Mouse (Mus musculus) liver, embryonic 11.5 days (tissue): ENCODE data around the gene Igsf8. TPM values are rescaled to one million over a fixed set of nuclear protein-coding genes. Genes with fewer than 3 reads are reported as not detected.

Experiments used
- ATAC-seq: fragments of 200-750 bp; cut with Nextera tagmentation; replicated peaks from 2 replicates; pipeline ENCODE4 v1.8.0; 2017; ENCODE audit warnings: moderate number of reproducible peaks, mild to moderate bottlenecking, moderate TSS enrichment, moderate library complexity; ENCODE audit not compliant: low FRiP score
- DNase-seq: peaks from one replicate; pipeline ENCODE4 v3.0.0-alpha.2; 2017; ENCODE audit warnings: low spot score
- H3K27ac ChIP-seq: fragments of 300-500 bp; sonication (generic); 2 replicates; pipeline ENCODE4 v1.5.1; 2014; ENCODE audit warnings: mild to moderate bottlenecking, low read depth, low read length, control low read depth
- H3K27me3 ChIP-seq: fragments of 300-500 bp; sonication (generic); replicated peaks from 2 replicates; pipeline ENCODE4 v1.6.1; 2014; ENCODE audit warnings: low read length, mixed read lengths; ENCODE audit not compliant: control insufficient read depth, insufficient read depth
- H3K36me3 ChIP-seq: fragments of 300-500 bp; sonication (generic); 2 replicates; pipeline ENCODE4 v1.6.1; 2014; ENCODE audit warnings: mild to moderate bottlenecking, low read length, moderate library complexity, mixed read lengths; ENCODE audit not compliant: control insufficient read depth, insufficient read depth
- H3K4me1 ChIP-seq: fragments of 300-500 bp; sonication (generic); replicated peaks from 2 replicates; pipeline ENCODE4 v1.6.1; 2014; ENCODE audit warnings: low read length, mixed read lengths; ENCODE audit not compliant: control insufficient read depth, insufficient read depth
- H3K4me2 ChIP-seq: fragments of 300-500 bp; sonication (generic); 2 replicates; pipeline ENCODE4 v1.6.1; 2014; ENCODE audit warnings: mild to moderate bottlenecking, control low read depth, moderate library complexity
- H3K4me3 ChIP-seq: fragments of 300-500 bp; sonication (generic); 2 replicates; pipeline ENCODE4 v1.5.1; 2014; ENCODE audit warnings: low read depth, low read length, control low read depth
- H3K9ac ChIP-seq: fragments of 300-500 bp; sonication (generic); 2 replicates; pipeline ENCODE4 v1.6.1; 2014; ENCODE audit warnings: low read depth, low read length, control low read depth
- H3K9me3 ChIP-seq: fragments of 300-500 bp; sonication (generic); 2 replicates; pipeline ENCODE4 v1.6.1; 2016; ENCODE audit warnings: low read length, inconsistent platforms, mixed read lengths; ENCODE audit not compliant: control insufficient read depth
- WGBS: fragments of 180-500 bp; shearing (Covaris S2); extraction: QIAGEN DNeasy Blood & Tissue Kit; methylation state at CpG from one replicate; pipeline ENCODE4 v1.1.7; 2014; 5-methylcytosine and 5-hydroxymethylcytosine counted together
- polyA plus RNA-seq: library from polyadenylated mRNA; unstranded; fragments of >200 nt; fragmentation: Nextera tagmentation; extraction: Ambion mirVana; gene quantifications from 2 replicates; pipeline ENCODE4 v1.2.1, GENCODE M21; 2014

Igsf8 gene
- polyA plus RNA-seq, result 32.9 and 33.9 TPM in 2 replicates

DNA sequence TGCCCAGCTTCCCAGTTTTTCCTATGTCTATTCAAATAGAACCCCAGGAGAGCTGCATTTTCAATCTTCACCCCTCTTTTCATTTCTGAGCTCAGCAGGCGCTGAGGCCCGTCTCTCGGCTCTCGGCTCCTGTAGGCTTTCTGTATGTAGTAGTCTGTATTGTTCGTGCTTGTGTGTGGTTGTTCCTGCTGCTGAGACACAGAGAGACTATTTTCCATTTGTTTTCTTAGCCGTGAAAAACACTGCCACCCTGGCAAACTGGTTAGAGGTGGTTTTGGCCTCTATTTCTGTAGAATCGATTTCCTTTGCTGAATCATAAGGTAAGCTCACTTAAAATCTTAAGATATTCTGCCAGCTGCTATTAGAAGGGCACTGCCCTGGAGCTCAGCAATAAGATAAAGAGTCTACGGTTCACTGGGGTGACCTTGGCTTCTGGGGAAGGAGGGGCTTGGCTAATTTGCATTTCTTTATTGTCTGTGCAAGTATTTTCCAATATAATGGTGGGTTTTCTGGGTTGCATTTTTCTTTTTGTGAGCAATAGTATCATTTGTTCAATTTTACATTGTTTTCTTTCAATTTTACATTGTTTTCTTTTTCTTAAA lies at the start of gene Igsf8:
TSS of gene Igsf8 (plus strand) at position 165 of the 602 bp plus-strand sequence.
- Histone ChIP-seq H3K27ac (no peak within 1 kb of the TSS), H3K9ac (no peak within 1 kb of the TSS), H3K4me2 (no peak within 1 kb of the TSS), H3K4me3 (no peak within 1 kb of the TSS), H3K27me3 (no peaks in the 10 kb centered on the region), H3K36me3 (no peaks in the 10 kb centered on the region), H3K9me3 (no peaks in the 10 kb centered on the region), H3K4me1 (no peaks in the 10 kb centered on the region)
- DNase-seq (no peak), ATAC-seq (no peak)
- 76% methylated on average over 8 of the region's 8 CpGs for WGBS

DNA sequence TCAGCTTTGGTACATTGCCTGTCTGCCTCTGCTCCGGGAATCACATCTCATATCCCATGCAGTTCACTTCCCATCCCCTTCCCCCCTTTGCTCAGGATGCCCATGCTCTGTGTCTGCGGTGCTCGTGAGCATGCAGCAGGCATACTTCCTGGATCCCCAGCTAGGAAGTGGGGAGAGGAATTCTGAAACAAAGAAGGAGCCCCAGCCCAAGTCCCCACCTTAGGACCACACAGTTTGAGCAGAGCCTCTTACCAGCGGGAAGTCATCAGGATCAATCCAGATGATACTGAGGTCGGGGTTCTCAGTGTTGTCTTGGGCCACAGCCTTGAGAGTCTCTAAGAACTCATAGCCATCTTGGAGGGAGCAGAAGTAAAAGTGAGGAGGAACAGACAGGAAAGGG lies 48.7 kb upstream of the Igsf8 start:
- Histone ChIP-seq H3K36me3 (no peaks in the 10 kb centered on the region), H3K4me3 (no peak overlapping the region), H3K27me3 (no peaks in the 10 kb centered on the region), H3K9me3 (no peaks in the 10 kb centered on the region), H3K27ac (no peak overlapping the region), H3K4me1 (peaks cover 3% of the 10 kb centered on the region), H3K4me2 (no peak overlapping the region), H3K9ac (no peak overlapping the region)
- WGBS, result 50% methylated on average over 5 of the region's 5 CpGs
- DNase-seq (no peak), ATAC-seq (no peak)

GRCm38 (mm10) chr1:172213771-172214170 lies 47.7 kb upstream of the Igsf8 start:
- WGBS, result 79% methylated on average over 4 of the region's 4 CpGs
- DNase-seq (no peak), ATAC-seq (no peak)
- no peak overlapping the region for H3K4me2 ChIP-seq
- H3K27ac ChIP-seq, result no peak overlapping the region
- peaks cover 3% of the 10 kb centered on the region for H3K4me1 ChIP-seq
- H3K4me3 ChIP-seq, result no peak overlapping the region
- no peaks in the 10 kb centered on the region for H3K9me3 ChIP-seq
- no peaks in the 10 kb centered on the region for H3K27me3 ChIP-seq
- no peaks in the 10 kb centered on the region for H3K36me3 ChIP-seq
- no peak overlapping the region for H3K9ac ChIP-seq

DNA sequence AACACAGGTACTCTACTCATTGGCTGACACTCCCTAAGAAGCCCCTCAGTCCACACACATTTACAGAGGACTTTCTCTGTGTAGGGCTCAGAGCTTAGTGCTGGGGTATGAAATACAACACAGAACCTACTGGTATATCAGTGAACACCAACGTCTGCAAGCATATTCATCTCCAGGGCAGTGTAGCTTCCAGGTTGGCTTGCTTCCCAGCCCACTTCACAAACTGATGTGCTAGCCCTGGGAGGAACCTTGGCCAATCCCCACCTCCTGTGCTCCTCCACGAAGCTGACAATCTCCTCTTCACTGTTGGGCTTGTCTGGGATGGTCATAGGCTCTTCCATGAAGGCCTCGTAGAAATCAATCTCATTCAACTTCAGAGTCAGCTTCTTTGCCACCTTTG lies 46.7 kb upstream of the Igsf8 start:
- no peak overlapping the region for H3K9ac ChIP-seq
- no peak overlapping the region for H3K4me2 ChIP-seq
- no peaks in the 10 kb centered on the region for H3K36me3 ChIP-seq
- no peaks in the 10 kb centered on the region for H3K9me3 ChIP-seq
- ATAC-seq, result no peak
- DNase-seq, result no peak
- no peak overlapping the region for H3K4me3 ChIP-seq
- no peak overlapping the region for H3K27ac ChIP-seq
- H3K27me3 ChIP-seq, result no peaks in the 10 kb centered on the region
- H3K4me1 ChIP-seq, result peaks cover 3% of the 10 kb centered on the region
- 63% methylated on average over 3 of the region's 3 CpGs for WGBS

DNA sequence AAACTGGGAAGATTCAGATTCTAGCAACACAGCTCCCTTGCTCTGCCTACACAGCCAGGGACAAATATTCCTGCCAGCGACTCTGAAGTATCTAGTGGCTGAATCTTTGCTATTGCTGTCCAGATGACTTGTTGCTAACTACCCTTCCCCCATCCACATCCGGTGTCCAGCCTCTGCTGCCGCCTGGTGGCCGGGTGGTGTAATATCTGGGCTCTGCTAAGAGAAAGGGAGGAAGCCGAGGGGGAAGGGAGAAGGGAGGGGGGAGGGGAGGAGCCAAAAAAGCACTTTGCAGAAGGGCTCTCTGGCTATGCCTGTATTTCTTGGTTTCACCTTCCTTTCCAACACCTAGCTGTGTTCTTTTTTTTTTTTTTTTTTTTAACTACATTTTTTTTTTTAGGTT lies 44.3 kb upstream of the Igsf8 start:
- no peaks in the 10 kb centered on the region for H3K27me3 ChIP-seq
- no peaks in the 10 kb centered on the region for H3K9me3 ChIP-seq
- no peaks in the 10 kb centered on the region for H3K36me3 ChIP-seq
- H3K4me3 ChIP-seq, result peak overlapping the region; percentile 27; the same call in 1 of the 2 replicates
- H3K4me2 ChIP-seq, result peak overlapping the region; percentile 55
- DNase-seq, result peak; percentile 92
- ATAC-seq, result peak; percentile 82
- peak overlapping the region; percentile 38; the same call in 1 of the 2 replicates for H3K27ac ChIP-seq
- H3K9ac ChIP-seq, result peak overlapping the region; percentile 38; the same call in 1 of the 2 replicates
- WGBS, result under 1% methylated on average over 5 of the region's 5 CpGs
- peaks cover 3% of the 10 kb centered on the region for H3K4me1 ChIP-seq

DNA sequence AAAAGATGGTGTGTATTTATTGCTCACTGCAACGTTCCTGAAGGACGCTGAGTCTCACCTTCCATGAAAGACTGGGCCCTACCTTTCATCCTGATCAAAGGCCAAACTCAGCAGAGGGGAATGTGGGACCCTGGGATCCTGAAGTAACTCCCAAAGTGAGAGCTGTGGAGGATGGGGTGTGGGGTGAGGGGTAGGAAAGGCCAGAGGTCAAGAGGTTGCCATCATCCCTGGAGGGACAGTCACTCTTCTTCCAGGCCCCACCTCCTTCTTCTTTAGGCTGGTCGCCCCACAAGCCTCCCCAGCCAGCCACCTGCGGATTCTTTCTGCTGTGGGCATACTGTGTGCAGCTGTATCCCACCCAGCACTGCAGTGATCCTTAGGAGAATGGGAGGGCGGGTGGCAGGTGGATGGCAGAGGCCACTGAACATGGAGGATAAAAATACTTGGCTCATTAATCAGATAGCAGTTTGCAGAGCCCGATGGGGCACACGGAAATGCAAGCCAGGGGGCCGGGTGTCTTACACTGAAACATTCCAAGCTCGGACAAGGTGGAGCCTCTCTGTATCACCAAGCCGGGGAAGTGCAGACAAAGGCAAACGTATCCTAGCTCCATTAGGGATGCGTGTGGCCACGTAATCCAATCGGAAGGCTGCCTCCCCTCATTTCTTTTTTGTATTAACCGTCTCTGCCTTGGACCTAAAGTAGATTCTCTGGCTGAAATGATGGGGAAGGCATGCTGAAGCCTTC lies 43.1 kb upstream of the Igsf8 start:
- no peak overlapping the region for H3K4me2 ChIP-seq
- no peak overlapping the region for H3K9ac ChIP-seq
- no peaks in the 10 kb centered on the region for H3K27me3 ChIP-seq
- H3K36me3 ChIP-seq, result no peaks in the 10 kb centered on the region
- peaks cover 3% of the 10 kb centered on the region for H3K4me1 ChIP-seq
- H3K9me3 ChIP-seq, result no peaks in the 10 kb centered on the region
- no peak for ATAC-seq
- no peak for DNase-seq
- no peak overlapping the region for H3K27ac ChIP-seq
- WGBS, result 67% methylated on average over 15 of the region's 15 CpGs
- no peak overlapping the region for H3K4me3 ChIP-seq

DNA sequence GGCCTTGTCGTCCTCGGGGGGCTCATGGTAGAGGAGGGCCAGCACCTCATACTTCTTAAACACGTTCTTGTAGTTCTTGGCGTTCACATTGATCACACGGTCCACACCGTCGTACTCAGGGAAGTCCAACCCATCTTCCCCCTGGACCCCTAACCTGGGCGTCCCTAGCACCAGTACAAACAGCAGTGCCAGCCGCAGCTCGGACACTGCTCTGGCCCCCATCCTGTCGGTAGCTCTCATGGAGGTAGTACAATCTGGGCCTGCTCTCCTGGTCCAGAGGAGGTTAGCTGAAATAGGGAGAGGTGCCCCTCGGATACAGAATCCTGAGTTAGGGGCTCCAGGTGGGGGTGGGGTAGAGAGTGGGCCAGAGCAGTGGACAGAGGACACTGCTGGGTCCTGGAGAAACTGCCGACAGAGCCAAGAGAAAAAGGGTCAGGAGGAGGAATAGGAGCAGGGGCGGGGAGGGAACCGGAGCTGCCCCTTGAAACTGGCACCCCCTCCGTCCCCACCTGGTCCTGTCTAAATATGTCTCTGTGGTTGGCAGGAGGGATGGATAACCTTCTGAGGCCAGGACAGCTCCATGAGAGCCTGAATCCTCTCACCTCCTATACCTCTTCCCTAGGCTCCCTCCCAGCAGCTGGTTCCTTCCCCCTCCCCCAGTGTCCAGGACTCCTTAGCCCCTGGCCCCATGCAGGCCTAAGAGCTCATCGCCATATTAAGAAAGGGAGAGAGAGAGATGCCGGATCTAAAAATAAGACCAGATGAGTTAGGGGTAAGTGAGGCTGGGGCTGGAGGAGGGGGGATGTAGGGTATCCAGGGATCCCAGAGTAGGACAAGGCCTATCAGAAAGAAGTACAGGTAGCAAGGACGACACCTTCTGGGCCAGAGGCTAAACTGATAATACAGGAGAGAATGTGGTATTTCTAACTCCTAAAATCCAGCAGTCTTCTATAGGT lies 41.7 kb upstream of the Igsf8 start, which contains the start of gene Casq1:
TSS of gene Casq1 (minus strand) at position 418 of the 956 bp plus-strand sequence.
- 83% methylated on average over 19 of the region's 19 CpGs for WGBS
- ATAC-seq (no peak), DNase-seq (no peak)
- H3K9ac ChIP-seq, result no peak within 1 kb of the TSS
- no peaks in the 10 kb centered on the region for H3K36me3 ChIP-seq
- H3K4me1 ChIP-seq, result peaks cover 3% of the 10 kb centered on the region
- no peaks in the 10 kb centered on the region for H3K9me3 ChIP-seq
- no peak within 1 kb of the TSS for H3K4me3 ChIP-seq
- H3K4me2 ChIP-seq, result no peak within 1 kb of the TSS
- no peaks in the 10 kb centered on the region for H3K27me3 ChIP-seq
- H3K27ac ChIP-seq, result no peak within 1 kb of the TSS; the same call in 1 of the 2 replicates

GRCm38 (mm10) chr1:172220414-172220813 lies 41.0 kb upstream of the Igsf8 start:
- Histone ChIP-seq H3K9ac (no peak overlapping the region), H3K4me3 (no peak overlapping the region), H3K4me1 (peaks cover 3% of the 10 kb centered on the region), H3K9me3 (no peaks in the 10 kb centered on the region), H3K27me3 (no peaks in the 10 kb centered on the region), H3K4me2 (no peak overlapping the region), H3K27ac (no peak overlapping the region; the same call in 1 of the 2 replicates), H3K36me3 (no peaks in the 10 kb centered on the region)
- ATAC-seq (no peak), DNase-seq (no peak)
- 62% methylated on average over 10 of the region's 10 CpGs for WGBS
